Mouse (Mus musculus) erythroblast, embryonic 14.5 days (primary cell): Measurements from ENCODE around the gene Pde4d. TPM values are rescaled to one million over a fixed set of nuclear protein-coding genes. Genes with fewer than 3 reads are reported as not detected.

Experiments
- H3K27me3 ChIP-seq: 2 replicates; pipeline ENCODE4 v1.6.1; 2012; ENCODE audit warnings: inconsistent platforms; ENCODE audit not compliant: control insufficient read depth
- H3K36me3 ChIP-seq: 2 replicates; pipeline ENCODE4 v1.6.1; 2012; ENCODE audit warnings: mild to moderate bottlenecking, inconsistent platforms; ENCODE audit not compliant: control insufficient read depth
- H3K4me1 ChIP-seq: 2 replicates; pipeline ENCODE4 v1.6.1; 2012; ENCODE audit warnings: inconsistent platforms; ENCODE audit not compliant: control insufficient read depth
- H3K4me3 ChIP-seq: replicated peaks from 2 replicates; pipeline ENCODE3; 2012; ENCODE audit warnings: moderate library complexity, mild to moderate bottlenecking, inconsistent platforms
- H3K9me3 ChIP-seq: 2 replicates; pipeline ENCODE4 v1.6.1; 2012; ENCODE audit warnings: low read length, inconsistent platforms, mixed read lengths; ENCODE audit not compliant: control insufficient read depth
- GATA1 ChIP-seq: IDR thresholded peaks from 2 replicates; pipeline ENCODE4 v1.6.1; 2012; ENCODE audit warnings: low read length, inconsistent platforms, mixed read lengths
- TAL1 ChIP-seq: IDR thresholded peaks from 3 replicates; pipeline ENCODE4 v1.6.1; 2012; ENCODE audit warnings: low read length, inconsistent platforms, mixed read lengths
- polyA plus RNA-seq: library from polyadenylated mRNA; stranded (reverse); fragments of >175 nt; gene quantifications from 2 replicates; pipeline ENCODE4 v1.2.3, GENCODE M21; 2012

Pde4d gene
- polyA plus RNA-seq, 1 experiment = 0.23 TPM

GRCm38 (mm10) chr13:109909111-109909510, 1459.4 kb downstream of the Pde4d start:
- Histone ChIP-seq H3K27me3 (peaks cover 1% of the 10 kb centered on the region), H3K9me3 (no peaks in the 10 kb centered on the region), H3K4me3 (no peak overlapping the region), H3K36me3 (no peaks in the 10 kb centered on the region), H3K4me1 (peaks cover 8% of the 10 kb centered on the region)
- TF ChIP-seq TAL1 = no peak
- no peak for TF ChIP-seq GATA1

GRCm38 (mm10) chr13:109910915-109911314, 1461.2 kb downstream of the Pde4d start:
- H3K4me3 ChIP-seq = no peak overlapping the region
- H3K27me3 ChIP-seq = no peaks in the 10 kb centered on the region
- no peaks in the 10 kb centered on the region for H3K9me3 ChIP-seq
- H3K4me1 ChIP-seq = peaks cover 8% of the 10 kb centered on the region
- no peaks in the 10 kb centered on the region for H3K36me3 ChIP-seq
- no peak for TF ChIP-seq TAL1
- no peak for TF ChIP-seq GATA1

GRCm38 (mm10) chr13:109912635-109913034, 1462.9 kb downstream of the Pde4d start:
- Histone ChIP-seq H3K36me3 (no peaks in the 10 kb centered on the region), H3K4me3 (no peak overlapping the region), H3K4me1 (peaks cover 2% of the 10 kb centered on the region), H3K27me3 (no peaks in the 10 kb centered on the region), H3K9me3 (no peaks in the 10 kb centered on the region)
- no peak for TF ChIP-seq GATA1

- Histone ChIP-seq H3K27me3 (no peaks in the 10 kb centered on the region), H3K4me3 (no peak overlapping the region), H3K36me3 (no peaks in the 10 kb centered on the region), H3K4me1 (no peaks in the 10 kb centered on the region), H3K9me3 (no peaks in the 10 kb centered on the region)
- TF ChIP-seq TAL1 = no peak
- TF ChIP-seq GATA1 = no peak
Observed at GRCm38 (mm10) chr13:109914246-109914645, 1464.5 kb downstream of the Pde4d start.

GRCm38 (mm10) chr13:109914846-109915245, 1465.1 kb downstream of the Pde4d start:
- Histone ChIP-seq H3K4me1 (no peaks in the 10 kb centered on the region), H3K4me3 (no peak overlapping the region), H3K9me3 (no peaks in the 10 kb centered on the region), H3K27me3 (no peaks in the 10 kb centered on the region), H3K36me3 (no peaks in the 10 kb centered on the region)
- no peak for TF ChIP-seq TAL1
- TF ChIP-seq GATA1 = no peak

- H3K9me3 ChIP-seq = no peaks in the 10 kb centered on the region
- H3K4me1 ChIP-seq = no peaks in the 10 kb centered on the region
- H3K27me3 ChIP-seq = no peaks in the 10 kb centered on the region
- H3K4me3 ChIP-seq = no peak overlapping the region
- H3K36me3 ChIP-seq = no peaks in the 10 kb centered on the region
- TF ChIP-seq TAL1 (no peak), GATA1 (no peak)
Observed at GRCm38 (mm10) chr13:109915501-109915900, 1465.8 kb downstream of the Pde4d start.

- Histone ChIP-seq H3K36me3 (no peaks in the 10 kb centered on the region), H3K27me3 (no peaks in the 10 kb centered on the region), H3K4me3 (no peak overlapping the region), H3K9me3 (no peaks in the 10 kb centered on the region), H3K4me1 (no peaks in the 10 kb centered on the region)
- TF ChIP-seq TAL1 (no peak), GATA1 (no peak)
Observed at GRCm38 (mm10) chr13:109915964-109916363, 1466.2 kb downstream of the Pde4d start.

- H3K9me3 ChIP-seq = no peaks in the 10 kb centered on the region
- TF ChIP-seq GATA1 (no peak), TAL1 (no peak)
- no peaks in the 10 kb centered on the region for H3K27me3 ChIP-seq
- no peak overlapping the region for H3K4me3 ChIP-seq
- no peaks in the 10 kb centered on the region for H3K4me1 ChIP-seq
- no peaks in the 10 kb centered on the region for H3K36me3 ChIP-seq
Observed at GRCm38 (mm10) chr13:109917551-109917950, 1467.8 kb downstream of the Pde4d start.

GRCm38 (mm10) chr13:109918631-109919030, 1468.9 kb downstream of the Pde4d start:
- peaks cover 2% of the 10 kb centered on the region; the same call in 1 of the 2 replicates for H3K4me1 ChIP-seq
- H3K27me3 ChIP-seq = no peaks in the 10 kb centered on the region
- no peak for TF ChIP-seq TAL1
- TF ChIP-seq GATA1 = no peak
- no peak overlapping the region for H3K4me3 ChIP-seq
- H3K9me3 ChIP-seq = no peaks in the 10 kb centered on the region
- H3K36me3 ChIP-seq = no peaks in the 10 kb centered on the region

GRCm38 (mm10) chr13:109920256-109920655, 1470.5 kb downstream of the Pde4d start:
- no peaks in the 10 kb centered on the region for H3K9me3 ChIP-seq
- no peak for TF ChIP-seq GATA1
- no peak for TF ChIP-seq TAL1
- no peak overlapping the region for H3K4me3 ChIP-seq
- H3K36me3 ChIP-seq = no peaks in the 10 kb centered on the region
- no peaks in the 10 kb centered on the region for H3K27me3 ChIP-seq
- peaks cover 2% of the 10 kb centered on the region; the same call in 1 of the 2 replicates for H3K4me1 ChIP-seq
